Mouse (Mus musculus) heart, embryonic 16.5 days (tissue): ENCODE results near the gene Fzd2. TPM values are rescaled to one million over a fixed set of nuclear protein-coding genes. Genes with fewer than 3 reads are reported as not detected.

Source experiments
- polyA plus RNA-seq: library from polyadenylated mRNA; unstranded; fragments of >200 nt; fragmentation: Nextera tagmentation; extraction: Ambion mirVana; gene quantifications from 2 replicates; pipeline ENCODE4 v1.2.1, GENCODE M21; 2015

Fzd2 gene
- polyA plus RNA-seq, 1 experiment from 2014 or later = 12.4 TPM

Other genes starting within 250 kb of the Fzd2 start
- 14.9 TPM in 2 replicates for gene Slc4a1, start 238.2 kb upstream of the Fzd2 start, polyA plus RNA-seq
- 0.72 and 1.3 TPM in 2 replicates for gene Rundc3a, start 211.0 kb upstream of the Fzd2 start, polyA plus RNA-seq
- gene Slc25a39, start 196.4 kb upstream of the Fzd2 start, polyA plus RNA-seq = 308 and 331 TPM in 2 replicates
- gene Grn, start 174.1 kb upstream of the Fzd2 start, polyA plus RNA-seq = 215 and 234 TPM in 2 replicates
- 3.0 and 3.9 TPM in 2 replicates for gene Fam171a2, start 156.7 kb upstream of the Fzd2 start, polyA plus RNA-seq
- gene Itga2b, start 134.3 kb upstream of the Fzd2 start, polyA plus RNA-seq = 6.5 and 6.6 TPM in 2 replicates
- 33.9 and 39.2 TPM in 2 replicates for gene Gpatch8, start 48.0 kb upstream of the Fzd2 start, polyA plus RNA-seq
- 9.5 and 13.6 TPM in 2 replicates for gene Gm11627, start 24.9 kb upstream of the Fzd2 start, polyA plus RNA-seq
- 0.28 and 0.40 TPM in 2 replicates for gene Meioc, start 59.3 kb downstream of the Fzd2 start, polyA plus RNA-seq
- gene Ccdc43, start 93.4 kb downstream of the Fzd2 start, polyA plus RNA-seq = 34.4 and 38.2 TPM in 2 replicates
- gene Adam11, start 157.0 kb downstream of the Fzd2 start, polyA plus RNA-seq = 5.2 and 5.3 TPM in 2 replicates
- gene Gjc1, start 215.3 kb downstream of the Fzd2 start, polyA plus RNA-seq = 45.5 and 46.3 TPM in 2 replicates
- gene Higd1b, start 231.5 kb downstream of the Fzd2 start, polyA plus RNA-seq = 6.4 and 9.9 TPM in 2 replicates